Mouse (Mus musculus) megakaryocyte, embryonic 14.5 days (primary cell): ENCODE data around the gene Ddx46.

Experiments used
- FLI1 ChIP-seq: IDR thresholded peaks from 2 replicates; pipeline ENCODE4 v1.6.1; 2012; ENCODE audit warnings: low read length, inconsistent platforms, mixed read lengths
- GATA1 ChIP-seq: IDR thresholded peaks from 3 replicates; pipeline ENCODE4 v1.6.1; 2012; ENCODE audit warnings: mixed read lengths, low read length, inconsistent platforms, borderline replicate concordance

DNA sequence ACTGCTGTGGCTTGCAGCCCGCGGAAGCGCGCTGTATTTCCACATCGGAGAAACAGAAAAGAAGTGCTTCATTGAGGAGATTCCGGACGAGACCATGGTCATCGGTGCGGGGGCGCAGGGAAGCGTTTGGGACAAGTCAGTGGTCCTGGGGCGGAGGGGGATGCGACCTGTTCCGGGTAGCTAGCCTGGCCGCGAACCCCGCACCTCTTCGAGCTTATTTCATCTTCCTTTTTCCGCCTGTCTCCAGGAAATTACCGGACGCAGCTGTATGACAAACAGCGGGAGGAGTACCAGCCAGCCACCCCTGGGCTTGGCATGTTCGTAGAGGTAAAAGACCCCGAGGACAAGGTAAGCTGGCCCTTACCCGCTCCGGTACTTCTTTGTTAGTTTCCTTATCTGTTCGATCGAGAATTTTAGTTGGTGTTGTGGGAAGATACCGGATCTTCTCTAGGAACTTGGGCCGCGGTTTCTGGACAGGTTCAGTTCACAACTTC is 41.5 kb upstream of the Ddx46 start:
- TF ChIP-seq GATA1 (no peak), FLI1 (no peak)
